Mouse (Mus musculus) forelimb bud, embryonic 11.5 days (tissue): Measurements from ENCODE around the gene Msx1.

ENCODE experiments used
- DNase-seq: peaks from one replicate; pipeline ENCODE4 v3.0.0-alpha.2; 2012; ENCODE audit warnings: low read depth, low spot score

Msx1 gene

GRCm38 (mm10) chr5:37826706-37827625, 2.6 kb upstream of the Msx1 start:
- DNase-seq = peak; percentile 71

GRCm38 (mm10) chr5:37825611-37826445, 1.4 kb upstream of the Msx1 start:
- peak; percentile 69 for DNase-seq

- DNase-seq = peak; percentile 40
Measured at GRCm38 (mm10) chr5:37825111-37825600, 773 bp upstream of the Msx1 start.

GRCm38 (mm10) chr5:37823721-37824460, 492 bp downstream of the Msx1 start:
- DNase-seq = no peak

DNA sequence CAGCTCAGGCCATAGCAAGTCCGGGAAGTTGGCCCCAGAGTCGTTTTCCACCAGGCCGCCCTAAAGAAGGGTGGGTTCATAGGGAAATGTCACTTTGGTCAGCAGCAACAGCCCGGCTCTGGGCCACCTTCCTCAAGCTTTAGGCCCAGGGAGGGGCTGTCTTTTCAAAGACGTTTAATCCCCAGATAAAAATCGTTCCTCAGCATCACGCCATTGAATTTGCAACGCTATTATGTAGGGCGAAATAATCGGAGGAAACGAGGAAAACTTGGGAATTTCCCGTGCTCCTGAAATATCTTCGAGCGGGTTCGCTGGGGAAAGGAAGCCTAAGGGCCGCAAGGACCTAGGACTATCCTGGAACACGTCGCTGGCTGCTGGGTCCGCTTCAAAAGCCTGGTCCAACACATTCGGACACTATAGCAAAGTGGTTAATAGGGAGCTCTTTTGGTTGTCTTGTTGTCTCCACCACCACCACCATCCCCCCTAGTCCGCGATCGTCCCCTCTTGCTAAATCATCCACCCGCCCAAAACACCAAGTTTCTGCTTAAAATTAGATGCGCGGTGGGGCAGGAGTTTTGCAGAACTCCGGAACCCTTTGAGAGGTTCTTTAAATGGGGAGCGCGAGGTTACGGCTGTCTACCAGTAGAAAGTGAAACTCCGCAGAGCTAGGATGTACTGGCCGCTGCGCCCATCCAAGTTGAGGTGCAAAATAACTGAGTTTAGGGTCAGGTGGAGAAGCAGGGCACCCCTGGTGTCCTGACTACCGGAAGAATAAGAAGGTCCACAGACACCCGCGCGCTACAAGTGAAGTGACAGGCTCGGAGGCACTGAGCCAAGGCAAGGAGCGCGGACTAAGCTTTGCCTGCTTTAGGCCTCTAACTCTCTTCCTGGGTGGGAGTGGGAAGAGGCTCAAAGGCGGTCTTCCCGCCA, 1.3 kb downstream of the Msx1 start:
- DNase-seq = peak; percentile 29

GRCm38 (mm10) chr5:37822116-37822707, 2.2 kb downstream of the Msx1 start:
- DNase-seq = peak; percentile 16

DNA sequence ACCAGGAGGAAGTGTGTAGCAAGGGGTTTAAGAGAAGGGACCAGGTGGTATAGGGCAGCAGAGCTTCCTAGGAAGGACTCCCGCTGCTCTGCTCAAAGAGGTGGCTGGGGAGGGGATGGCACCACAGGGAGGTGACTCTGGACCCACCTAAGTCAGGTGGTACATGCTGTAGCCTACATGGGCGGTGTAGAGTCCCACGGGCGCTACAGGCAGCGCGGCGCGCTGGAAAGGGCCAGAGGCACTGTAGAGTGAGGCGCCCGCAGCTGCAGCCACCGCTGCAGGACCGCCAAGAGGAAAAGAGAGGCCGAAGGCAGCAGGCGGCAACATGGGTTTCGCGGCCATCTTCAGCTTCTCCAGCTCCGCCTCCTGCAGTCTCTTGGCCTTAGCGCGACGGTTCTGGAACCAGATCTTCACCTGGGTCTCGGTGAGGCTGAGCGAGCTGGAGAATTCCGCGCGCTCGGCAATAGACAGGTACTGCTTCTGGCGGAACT, 3.2 kb downstream of the Msx1 start:
- DNase-seq = peak; percentile 34

DNA sequence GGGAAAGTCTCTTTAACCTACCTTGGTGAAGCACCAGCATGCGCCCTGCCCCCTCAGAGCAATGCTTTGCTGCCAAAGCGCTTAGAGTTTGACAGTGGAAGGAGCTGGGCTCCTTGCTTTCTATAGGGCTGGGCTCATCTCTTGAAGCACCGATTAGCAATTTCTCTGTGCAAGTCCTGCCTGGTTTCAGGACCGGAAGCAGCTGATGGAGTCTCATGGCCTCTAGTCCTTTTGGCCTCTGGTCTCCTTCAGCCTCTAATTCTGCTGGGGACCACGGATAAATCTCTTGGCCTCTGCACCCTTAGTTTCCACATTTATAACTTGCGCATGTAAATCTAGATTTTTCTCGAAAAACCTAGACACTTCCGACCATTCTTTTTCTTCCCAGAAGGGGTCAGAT, 3.7 kb downstream of the Msx1 start:
- peak; percentile 27 for DNase-seq

DNA sequence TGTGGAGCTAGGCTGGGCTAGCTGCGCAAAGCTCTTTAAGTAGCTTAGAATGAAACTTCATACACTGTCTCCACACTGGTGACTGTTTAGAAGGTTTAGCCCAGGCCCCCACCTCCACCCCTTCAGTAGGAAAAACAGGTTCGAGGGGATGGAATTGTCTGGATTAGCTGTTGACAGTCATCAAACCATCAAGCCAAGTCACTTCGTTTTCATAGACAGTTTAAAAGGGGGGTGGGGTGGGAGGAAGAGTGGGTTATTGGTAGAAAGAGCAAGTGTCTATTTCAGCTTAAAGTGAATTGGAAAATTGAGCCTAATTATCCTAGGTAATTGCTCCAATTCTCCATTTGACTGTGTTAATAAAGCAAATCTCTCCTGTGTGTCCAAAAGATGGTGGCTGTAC, 4.4 kb downstream of the Msx1 start:
- DNase-seq = no peak

- DNase-seq = no peak
Measured at GRCm38 (mm10) chr5:37819541-37819940, 4.8 kb downstream of the Msx1 start.

DNA sequence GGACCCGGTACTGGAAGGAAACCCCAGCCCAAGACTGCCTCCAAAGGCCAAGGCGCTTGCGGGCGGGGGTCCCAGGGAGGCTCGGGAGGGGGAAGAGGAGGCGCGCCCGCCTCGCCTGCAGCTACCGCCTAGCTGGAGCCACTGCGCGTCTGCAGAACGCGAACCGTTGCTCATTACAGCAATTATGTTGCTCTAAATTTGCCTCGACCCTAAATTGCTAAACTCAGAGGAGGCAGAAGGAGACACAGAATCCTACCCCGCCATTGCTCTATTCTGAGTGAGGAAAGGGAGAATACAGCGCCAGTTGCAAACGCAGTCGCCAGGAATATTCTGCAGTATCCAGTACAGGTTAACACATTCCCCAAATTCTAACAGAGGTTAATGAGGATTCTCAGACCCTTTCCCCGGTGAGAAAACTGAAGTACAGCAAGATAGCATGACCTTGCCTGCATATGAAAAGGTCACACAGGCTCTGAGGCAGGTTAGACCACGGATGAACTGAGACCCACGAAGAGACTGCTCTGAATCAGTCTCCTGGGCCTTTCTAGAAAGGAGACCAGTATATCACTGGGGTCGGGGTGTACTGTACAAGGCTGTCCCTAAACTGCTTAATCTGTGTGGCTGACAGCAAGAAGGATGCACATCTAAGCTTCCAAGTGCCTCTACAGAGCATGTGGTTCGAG, 5.7 kb downstream of the Msx1 start:
- peak; percentile 35 for DNase-seq

DNA sequence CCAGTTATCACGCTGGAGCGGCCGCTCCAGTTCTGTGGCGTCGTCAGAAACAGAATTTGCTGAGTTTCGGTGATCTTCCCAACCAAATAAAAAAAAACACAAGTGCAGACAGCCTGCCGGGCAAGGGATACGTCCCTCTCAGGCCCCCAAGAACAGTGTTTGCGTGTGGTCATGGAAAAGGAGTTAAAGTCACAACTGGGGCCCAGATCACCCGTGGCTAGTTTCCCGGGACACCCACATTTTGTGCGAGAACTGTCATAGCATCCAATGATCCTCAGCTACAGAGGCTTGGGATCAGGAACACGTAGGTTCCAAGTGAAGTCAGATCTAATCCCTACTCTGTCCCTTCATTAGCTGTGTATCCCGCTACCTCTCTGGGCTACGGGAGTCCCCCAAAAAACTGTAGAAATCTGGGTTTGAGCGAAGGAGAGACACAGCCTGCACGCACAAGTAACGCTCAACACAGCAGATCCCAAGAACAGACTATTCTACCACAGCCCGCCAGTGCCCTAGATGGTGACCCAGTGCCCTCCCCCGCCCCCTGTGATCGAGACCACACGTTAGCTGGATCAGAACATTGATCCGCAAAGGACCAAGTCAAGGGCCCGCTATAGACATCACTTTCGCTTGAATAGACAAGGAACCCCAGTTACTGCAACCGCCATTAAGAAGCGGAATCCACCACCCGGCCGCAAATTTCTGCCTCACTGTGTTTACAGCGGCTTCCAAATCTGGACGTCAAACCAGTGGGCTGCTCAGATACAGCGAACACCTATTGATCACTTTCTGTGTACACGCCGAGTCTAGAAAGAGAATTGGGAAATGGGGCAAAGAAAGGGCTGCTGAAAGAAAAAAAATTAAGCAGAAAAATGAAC, 6.5 kb downstream of the Msx1 start:
- peak; percentile 13 for DNase-seq

DNA sequence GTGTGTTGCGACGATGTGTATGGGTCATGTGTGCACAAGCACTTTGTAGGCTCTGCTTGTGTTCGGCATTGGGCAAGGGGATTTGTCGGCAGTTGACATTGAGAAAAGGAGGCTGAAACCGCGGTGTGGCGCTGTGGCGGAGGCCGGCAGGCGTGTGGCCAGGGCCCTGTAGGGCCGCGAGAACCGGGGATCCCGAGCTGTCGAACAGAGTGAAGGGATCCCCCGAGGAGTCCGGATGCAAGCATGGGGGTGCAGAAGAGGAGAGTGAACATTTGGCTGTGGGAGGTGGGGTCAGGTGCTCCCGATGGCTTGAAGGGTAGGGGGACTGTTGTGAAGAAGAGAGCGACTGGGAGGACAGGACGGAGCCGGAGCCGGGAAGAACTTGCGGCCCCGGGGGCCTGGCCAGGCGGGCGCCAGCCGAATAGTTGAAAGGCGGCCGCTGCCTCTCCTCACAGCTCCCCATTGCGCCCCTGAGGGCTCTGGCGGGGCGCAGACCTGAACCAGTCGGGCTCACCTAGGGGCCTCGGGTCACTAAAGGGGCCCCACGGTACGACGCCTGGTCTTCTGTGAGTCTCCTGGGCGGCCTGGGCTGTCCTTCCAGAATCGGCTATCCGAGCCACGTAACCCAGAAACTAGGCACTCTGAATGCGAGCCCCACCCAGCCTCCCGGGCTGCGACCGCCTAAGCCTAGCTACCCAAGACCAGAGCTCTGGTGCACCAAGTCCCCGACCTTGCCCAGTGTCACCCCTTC, 7.3 kb downstream of the Msx1 start:
- DNase-seq = peak; percentile 73

DNA sequence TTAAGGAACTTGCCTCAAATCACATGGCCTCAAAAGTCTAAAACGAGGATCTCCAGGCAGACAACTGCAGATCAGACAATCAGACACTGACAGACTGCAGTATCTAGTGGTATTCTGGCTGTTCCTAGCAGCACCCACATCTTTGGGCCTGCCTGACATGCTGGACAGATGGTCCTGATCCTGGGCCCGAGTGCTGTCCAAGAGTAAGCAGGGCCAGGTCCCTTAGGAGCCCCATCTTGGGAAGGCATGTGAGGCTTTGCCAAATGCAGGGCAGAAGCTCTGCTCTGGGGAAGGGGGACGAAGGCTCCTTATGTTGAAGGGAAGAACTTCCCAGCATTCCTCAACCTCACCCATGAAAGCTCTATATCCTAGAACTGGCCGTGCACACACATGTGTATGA, 8.5 kb downstream of the Msx1 start:
- no peak for DNase-seq

DNA sequence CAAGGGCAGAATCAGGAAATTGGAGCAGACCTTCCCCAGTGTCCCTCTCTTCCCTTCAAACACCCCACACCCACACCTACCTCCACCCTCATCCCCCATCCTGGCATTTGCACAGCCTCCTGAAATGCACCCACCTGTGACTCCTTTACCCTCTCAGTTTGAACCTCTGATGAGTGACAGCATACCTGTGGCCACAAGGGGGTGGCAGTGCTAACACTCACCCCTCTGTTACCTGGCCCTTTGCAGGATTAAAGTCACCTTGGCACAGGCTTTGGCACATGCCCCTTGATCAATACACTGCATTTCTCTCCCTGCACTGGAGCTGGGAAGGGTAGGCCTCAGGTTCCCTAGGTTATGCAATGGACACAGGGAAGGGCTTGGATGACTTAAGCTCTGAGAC, 10.2 kb downstream of the Msx1 start:
- no peak for DNase-seq

DNA sequence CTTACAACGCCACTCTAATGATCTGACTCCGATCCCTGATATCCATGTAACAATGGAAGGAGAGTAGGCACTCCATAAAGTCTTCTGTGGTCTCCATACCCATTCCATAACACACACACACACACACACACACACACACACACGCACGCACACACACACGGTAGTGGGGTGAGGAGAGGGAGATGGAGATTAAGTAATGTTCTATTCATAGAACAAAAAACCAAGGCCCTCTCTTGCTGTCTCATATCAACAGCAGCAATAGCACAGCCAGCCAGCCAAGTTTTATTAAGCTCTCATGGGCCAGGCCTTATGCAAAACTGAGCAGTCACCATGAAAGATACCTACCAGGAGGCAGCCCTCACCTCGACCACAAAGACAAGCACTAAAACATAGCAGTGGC, 19.1 kb downstream of the Msx1 start:
- no peak for DNase-seq

- no peak for DNase-seq
Measured at GRCm38 (mm10) chr5:37804512-37805118, 19.8 kb downstream of the Msx1 start.
